Mouse (Mus musculus): Measurements from ENCODE around the gene Mgat1. TPM values are rescaled to one million over a fixed set of nuclear protein-coding genes. Genes with fewer than 3 reads are reported as not detected.

Gene Mgat1
- total RNA-seq, 2 experiments from 2014 or later: 114 to 141 TPM

Other genes starting within 250 kb of the Mgat1 start
- 1 to 10 TPM; 3.2 to 6.1 TPM for gene 9930111J21Rik2, start 192.9 kb upstream of the Mgat1 start, total RNA-seq (2021)
- 10 to 100 TPM in 1 of 2 experiments, 1 to 10 TPM in 1; 4.3 to 18.2 TPM for gene Tgtp2, start 180.0 kb upstream of the Mgat1 start, total RNA-seq (2021)
- 1 to 10 TPM; 7.3 to 9.4 TPM for gene Ifi47, start 167.6 kb upstream of the Mgat1 start, total RNA-seq (2021)
- 1 to 10 TPM; 1.2 to 4.1 TPM for gene Olfr1396, start 129.3 kb upstream of the Mgat1 start, total RNA-seq (2021)
- not detected for gene Olfr1395, start 101.9 kb upstream of the Mgat1 start, total RNA-seq (2021)
- gene Olfr1394, start 89.8 kb upstream of the Mgat1 start, total RNA-seq (2021): not detected
- 10 to 100 TPM; 26.2 to 32.8 TPM for gene Btnl9, start 57.0 kb upstream of the Mgat1 start, total RNA-seq (2021)
- gene Zfp62, start 40.9 kb upstream of the Mgat1 start, total RNA-seq (2021): 10 to 100 TPM; 27.0 to 34.6 TPM
- gene Olfr1393, start 34.1 kb downstream of the Mgat1 start, total RNA-seq (2021): not detected
- gene Olfr1392, start 41.1 kb downstream of the Mgat1 start, total RNA-seq (2021): under 1 TPM in 1 of 2 experiments, not detected in 1; 0.10 TPM
- not detected for gene Olfr10, start 60.5 kb downstream of the Mgat1 start, total RNA-seq (2021)
- not detected for gene Olfr1391, start 78.6 kb downstream of the Mgat1 start, total RNA-seq (2021)
- gene Olfr1390, start 91.0 kb downstream of the Mgat1 start, total RNA-seq (2021): not detected
- not detected for gene Olfr1389, start 178.9 kb downstream of the Mgat1 start, total RNA-seq (2021)
- gene Olfr1388, start 192.4 kb downstream of the Mgat1 start, total RNA-seq (2021): under 1 TPM in 1 of 2 experiments, not detected in 1; 0.17 TPM
- not detected for gene Olfr1387, start 211.2 kb downstream of the Mgat1 start, total RNA-seq (2021)
- gene Olfr1386, start 220.9 kb downstream of the Mgat1 start, total RNA-seq (2021): not detected
- not detected for gene Olfr1385, start 244.9 kb downstream of the Mgat1 start, total RNA-seq (2021)

All from adrenal gland, adult 18-20 months (tissue).